Mouse (Mus musculus): Measurements from ENCODE around the gene Ank2.

DNA sequence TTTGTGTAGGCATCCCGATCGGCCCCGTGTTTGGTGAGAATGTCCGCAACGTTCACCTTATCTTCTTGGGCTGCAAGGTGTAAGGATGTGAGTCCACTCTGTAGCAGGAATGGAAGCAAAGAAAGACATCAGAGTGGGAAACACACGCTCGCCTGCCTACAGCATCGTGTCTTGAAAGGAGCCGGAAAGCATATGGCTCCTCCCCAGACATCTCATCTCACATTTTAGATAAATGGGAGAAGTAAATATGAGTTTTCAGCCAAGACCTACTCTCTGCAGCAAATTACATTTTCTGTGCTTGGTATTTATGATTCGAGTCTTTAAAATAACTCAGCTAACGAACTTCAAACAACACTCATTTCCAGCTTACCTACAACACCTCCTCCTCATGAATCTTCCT, 495.2 kb downstream of the Ank2 start:
- no peak for TF ChIP-seq POLR2A (IDR thresholded peaks at IDR 0.05; ENCODE audit: insufficient read depth, low read depth, low read length)
- no peak for TF ChIP-seq CTCF (IDR thresholded peaks at IDR 0.05; ENCODE audit: insufficient read depth, low read depth, low read length)
